ENCODE assay signal across 14 mouse cellular contexts in the genomic region with DNA sequence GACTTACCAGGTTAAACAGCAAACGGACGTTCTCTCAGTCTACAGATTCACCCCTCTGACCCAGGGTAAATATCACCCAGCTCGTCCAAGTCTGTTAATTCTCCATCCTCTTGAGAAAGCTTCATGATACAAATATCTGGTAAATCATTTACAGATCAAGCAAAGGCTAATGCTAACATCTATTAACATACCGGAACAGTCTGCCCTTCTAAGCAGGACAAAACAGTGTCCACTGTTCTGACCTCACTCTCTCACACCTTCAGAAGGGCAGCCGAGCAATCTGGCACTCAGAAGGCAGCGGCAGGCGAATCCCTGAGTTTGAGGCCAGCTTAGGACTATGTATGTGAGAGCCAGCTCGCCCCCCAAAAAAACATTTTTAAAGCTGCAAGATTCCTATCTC. TPM values are rescaled to one million over a fixed set of nuclear protein-coding genes. Genes with fewer than 3 reads are reported as not detected.
DNase-seq lines count a peak whose midpoint lies in the region; ATAC-seq and TF ChIP-seq lines count a peak whose summit lies in the region.
"Had no signal": no experiment of that assay in that cellular context is flagged by ENCODE, and none has a peak within 500 bp of the region (broad histone marks: within the 10 kb centered on the region; RNA-seq: fewer than 3 reads in every experiment).

No protein-coding gene starts in this region.

- H3K9ac ChIP-seq in heart, adult 2 months (ENCODE audit: low read depth, low read length) = no peak overlapping the region
- no peak overlapping the region for H3K9ac ChIP-seq in lung, embryonic 16.5 days (ENCODE audit: low read length)
- H3K9ac ChIP-seq in stomach, embryonic 15.5 days = no peak overlapping the region
- H3K9ac ChIP-seq: heart, embryonic 15.5 days; midbrain, embryonic 13.5 days had no signal

- peak overlapping the region; percentile 54 for H3K27ac ChIP-seq in heart, adult 2 months
- peak overlapping the region; percentile 19 for H3K27ac ChIP-seq in lung, embryonic 16.5 days (ENCODE audit: low read length)
- H3K27ac ChIP-seq in stomach, embryonic 15.5 days = peak overlapping the region; percentile 18; the same call in 1 of the 2 replicates
- H3K27ac ChIP-seq: heart, embryonic 15.5 days; macrophage; midbrain, embryonic 13.5 days had no signal

- peaks cover 2% of the 10 kb centered on the region for H3K4me1 ChIP-seq in heart, adult 2 months (ENCODE audit: control insufficient read depth, insufficient read depth, low read length)
- H3K4me1 ChIP-seq in lung, embryonic 16.5 days (replicated peaks; ENCODE audit: control insufficient read depth, insufficient read depth, low read length) = peaks cover 38% of the 10 kb centered on the region
- peaks cover 10% of the 10 kb centered on the region; the same call in 1 of the 2 replicates for H3K4me1 ChIP-seq in stomach, embryonic 15.5 days

- H3K36me3 ChIP-seq in heart, adult 2 months (ENCODE audit: control insufficient read depth, insufficient read depth, low read length) = peaks cover 6% of the 10 kb centered on the region
- H3K36me3 ChIP-seq in lung, embryonic 16.5 days (ENCODE audit: control insufficient read depth, insufficient read depth, low read length) = peaks cover 5% of the 10 kb centered on the region; the same call in 1 of the 2 replicates
- no peaks in the 10 kb centered on the region for H3K36me3 ChIP-seq in stomach, embryonic 15.5 days
- H3K36me3 ChIP-seq: heart, embryonic 15.5 days; midbrain, embryonic 13.5 days had no signal

- no peak for TF ChIP-seq EP300 in heart, adult 2 months (IDR thresholded peaks at IDR 0.05; ENCODE audit: insufficient read depth, low read depth, low read length)

- WGBS in heart, adult 2 months = 64% methylated on average over 8 of the region's 8 CpGs
- 27% methylated on average over 8 of the region's 8 CpGs for WGBS in lung, embryonic 16.5 days
- 38% methylated on average over 8 of the region's 8 CpGs for WGBS in stomach, embryonic 15.5 days

- no peak for TF ChIP-seq POLR2A in heart, adult 2 months (IDR thresholded peaks at IDR 0.05; ENCODE audit: insufficient read depth, low read depth, low read length)

- peak overlapping the region; percentile 33 for H3K4me2 ChIP-seq in lung, embryonic 16.5 days (ENCODE audit: low read depth, low read length)
- no peak overlapping the region for H3K4me2 ChIP-seq in stomach, embryonic 15.5 days
- H3K4me2 ChIP-seq: heart, embryonic 15.5 days; midbrain, embryonic 13.5 days had no signal

- ATAC-seq in lung, embryonic 16.5 days (ENCODE audit: low read depth) = no peak
- peak; percentile 36; the same call in 1 of the 2 replicates for ATAC-seq in stomach, embryonic 15.5 days (ENCODE audit: insufficient read depth, low FRiP score, low read depth)
- no peak for ATAC-seq in frontal cortex, adult (ENCODE audit: low TSS enrichment)
- ATAC-seq: midbrain, embryonic 13.5 days had no signal

- intact Hi-C loops in heart, adult 2 months (cut with DNase I) = loop anchor here (10.0 kb wide), 1 partner anchor 281 kb away; the partner anchor contains the start of genes Hnrnpk and Rmi1

- H3K9me3 ChIP-seq in lung, embryonic 16.5 days (ENCODE audit: control insufficient read depth, low read length) = no peaks in the 10 kb centered on the region
- no peaks in the 10 kb centered on the region for H3K9me3 ChIP-seq in stomach, embryonic 15.5 days
- H3K9me3 ChIP-seq: heart, embryonic 15.5 days; midbrain, embryonic 13.5 days had no signal

- H3K4me3 ChIP-seq in heart, adult 2 months = no peak overlapping the region
- H3K4me3 ChIP-seq in lung, embryonic 16.5 days (ENCODE audit: low read length) = no peak overlapping the region
- H3K4me3 ChIP-seq in stomach, embryonic 15.5 days (replicated peaks) = no peak overlapping the region
- H3K4me3 ChIP-seq: heart, embryonic 15.5 days; midbrain, embryonic 13.5 days had no signal

- DNase-seq in heart, adult 2 months = no peak
- DNase-seq in heart, adult 8-10 months (ENCODE audit: low spot score) = no peak
- no peak for DNase-seq in lung, postnatal 14 days
- DNase-seq in kidney, postnatal 14 days = peak; percentile 76
- DNase-seq in ovary, postnatal 14 days (ENCODE audit: low spot score) = no peak
- DNase-seq: adrenal gland, adult 2 months; cerebellum, adult 2 months; thymus, postnatal 36 days had no signal

- H3K27me3 ChIP-seq in heart, adult 2 months (ENCODE audit: control insufficient read depth, insufficient read depth, low read length) = no peaks in the 10 kb centered on the region; the same call in 1 of the 2 replicates
- H3K27me3 ChIP-seq in lung, embryonic 16.5 days (ENCODE audit: control insufficient read depth, insufficient read depth, low read depth, low read length) = no peaks in the 10 kb centered on the region
- no peaks in the 10 kb centered on the region for H3K27me3 ChIP-seq in stomach, embryonic 15.5 days (replicated peaks)
- H3K27me3 ChIP-seq: heart, embryonic 15.5 days; midbrain, embryonic 13.5 days had no signal

- no peak for TF ChIP-seq CTCF in heart, adult 2 months (IDR thresholded peaks at IDR 0.05)

- H3K79me2 ChIP-seq in heart, adult 2 months (replicated peaks; ENCODE audit: control insufficient read depth, insufficient read depth, low read length) = peaks cover 3% of the 10 kb centered on the region

RNA-seq across cellular contexts. Expression of gene Hnrnpa0, which starts 5.0 kb away (rescaled TPM):
- 10 to 100 TPM; 66.6 to 67.4 TPM for total RNA-seq in heart, adult 2 months (2021)
- 21.7 and 25.2 TPM in 2 replicates for polyA plus RNA-seq in heart, adult 2 months (2012; rRNA removed)
- total RNA-seq in heart, adult 8-10 months (2022) = 10 to 100 TPM; 55.0 to 65.7 (median 60.4) TPM
- 28.8 and 32.9 TPM in 2 replicates for polyA plus RNA-seq in lung, embryonic 16.5 days (2015; fragmentation: Nextera tagmentation; extraction: Ambion mirVana)
- 34.1 and 34.7 TPM in 2 replicates for polyA plus RNA-seq in stomach, embryonic 15.5 days (2015; fragmentation: Nextera tagmentation; extraction: Ambion mirVana)

RNA-seq across cellular contexts. Expression of gene Klhl3, which starts 10.0 kb away (rescaled TPM):
- total RNA-seq in heart, adult 2 months (2021) = 1 to 10 TPM; 2.1 to 2.7 TPM
- 4.3 and 6.7 TPM in 2 replicates for polyA plus RNA-seq in heart, adult 2 months (2012; rRNA removed)
- 1 to 10 TPM; 2.0 to 3.1 (median 2.4) TPM for total RNA-seq in heart, adult 8-10 months (2022)
- polyA plus RNA-seq in lung, embryonic 16.5 days (2015; fragmentation: Nextera tagmentation; extraction: Ambion mirVana) = 4.4 and 4.6 TPM in 2 replicates
- 3.2 and 3.4 TPM in 2 replicates for polyA plus RNA-seq in stomach, embryonic 15.5 days (2015; fragmentation: Nextera tagmentation; extraction: Ambion mirVana)

RNA-seq across cellular contexts. Expression of gene Idnk, which starts 34.1 kb away (rescaled TPM):
- total RNA-seq in heart, adult 2 months (2021) = 10 to 100 TPM; 22.3 to 24.0 TPM
- 13.9 and 14.8 TPM in 2 replicates for polyA plus RNA-seq in heart, adult 2 months (2012; rRNA removed)
- total RNA-seq in heart, adult 8-10 months (2022) = 10 to 100 TPM; 21.2 to 26.2 (median 24.6) TPM
- 37.2 and 41.8 TPM in 2 replicates for polyA plus RNA-seq in lung, embryonic 16.5 days (2015; fragmentation: Nextera tagmentation; extraction: Ambion mirVana)
- polyA plus RNA-seq in stomach, embryonic 15.5 days (2015; fragmentation: Nextera tagmentation; extraction: Ambion mirVana) = 40.0 TPM in 2 replicates
